Mouse (Mus musculus): ENCODE measurements around the gene Gstm2.
"Not testable (repeated sequence)": the region's sequence is repeated elsewhere in the genome, so short reads cannot be mapped to it uniquely, and the experiment has no call there.

Gene Gstm2

DNA sequence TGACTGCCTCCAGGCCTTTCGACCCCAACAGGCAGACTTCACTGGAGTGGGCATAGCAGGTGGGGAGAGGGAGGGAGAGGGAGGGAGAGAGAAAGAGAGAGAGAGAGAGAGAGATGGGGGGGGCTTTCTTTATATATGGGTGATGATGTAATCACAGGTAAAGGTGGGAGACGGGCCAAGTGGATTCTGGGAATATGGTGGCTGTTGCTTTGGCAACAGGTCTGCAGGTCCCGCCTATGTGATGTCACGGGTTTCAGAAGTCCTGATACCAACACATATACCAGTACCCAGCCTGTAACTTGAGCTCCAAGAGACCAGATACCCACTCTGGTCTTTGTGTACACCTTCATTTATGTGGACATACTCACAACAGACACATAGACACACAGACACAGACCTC is 10.3 kb upstream of the Gstm2 start:
- DNase-seq (ENCODE audit: low read depth): no peak

DNA sequence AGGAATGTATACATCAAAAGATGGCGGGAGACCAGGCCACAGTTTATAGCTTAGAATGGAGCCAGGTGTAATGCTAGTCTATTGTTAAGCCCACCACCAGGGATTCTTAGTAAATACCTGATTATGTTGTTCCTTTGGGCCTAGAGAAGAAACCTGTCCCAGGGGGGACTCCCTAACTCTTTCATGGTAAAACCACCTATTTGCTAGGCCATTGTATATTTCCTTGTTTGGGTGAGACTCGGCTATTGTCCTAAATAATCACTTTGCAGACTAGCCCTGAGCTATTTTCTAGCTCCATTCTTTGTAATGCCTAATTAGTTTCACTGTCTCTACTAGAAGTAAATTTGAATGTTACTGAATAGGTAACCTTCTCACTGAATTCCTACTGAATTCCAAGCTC is 9.7 kb upstream of the Gstm2 start:
- not testable (repeated sequence) for DNase-seq (ENCODE audit: low read depth)

DNA sequence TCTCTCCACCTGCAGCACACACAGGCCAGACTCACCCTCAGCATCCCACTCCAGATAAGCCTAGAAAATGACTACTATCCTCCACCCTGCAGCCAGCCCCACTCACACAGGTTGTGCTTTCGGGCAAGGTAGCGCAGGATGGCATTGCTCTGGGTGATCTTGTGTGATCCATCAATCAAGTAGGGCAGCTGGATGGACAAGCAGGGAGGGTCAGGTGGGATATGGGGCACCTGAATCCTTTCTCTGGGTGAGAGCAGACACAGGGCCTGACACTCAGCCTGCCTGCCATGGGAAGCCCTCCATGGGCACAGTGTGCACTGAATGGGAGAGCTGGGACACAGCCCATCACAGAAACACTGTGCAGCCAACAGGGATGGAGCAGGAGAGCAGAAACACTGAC is 1.1 kb downstream of the Gstm2 start:
- DNase-seq (ENCODE audit: low read depth): not testable (repeated sequence)

DNA sequence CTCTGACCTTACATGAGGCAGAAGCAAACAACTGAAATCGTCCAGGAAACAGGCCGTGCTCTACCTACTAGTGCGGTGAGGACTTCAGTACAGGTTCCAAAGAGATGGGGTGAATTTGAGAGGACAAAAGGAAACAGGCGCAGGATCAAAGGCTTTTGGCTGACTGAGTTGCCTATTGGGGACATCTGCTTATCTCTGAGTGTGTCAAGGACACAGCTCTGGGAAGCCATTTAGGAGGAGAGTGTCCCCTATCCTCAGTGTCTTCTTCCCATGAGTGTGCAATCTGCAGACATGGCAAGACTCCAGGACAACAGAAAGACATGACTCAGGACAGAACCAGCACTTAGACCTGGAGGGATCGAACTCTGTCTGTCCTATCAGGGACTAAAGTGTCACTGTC is 1.8 kb downstream of the Gstm2 start:
- no peak for DNase-seq (ENCODE audit: low read depth)

DNA sequence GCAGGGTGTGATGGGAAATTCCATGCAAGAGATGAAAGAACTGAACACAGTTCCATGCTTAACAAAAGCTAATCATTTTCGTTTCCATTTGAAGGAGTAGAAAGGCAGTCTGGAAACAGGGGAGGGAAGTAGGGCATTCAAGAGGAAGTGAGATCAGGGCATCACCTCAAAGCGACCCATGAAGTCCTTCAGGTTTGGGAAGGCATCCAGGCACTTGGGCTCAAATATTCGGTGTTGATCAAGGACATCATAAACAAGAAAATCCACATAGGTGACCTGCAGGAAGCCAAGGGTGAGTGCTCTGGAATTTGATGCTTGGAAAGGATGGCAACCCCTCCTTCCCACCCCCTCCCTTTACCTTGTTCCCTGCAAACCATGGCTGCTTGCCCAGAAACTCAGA is 2.5 kb downstream of the Gstm2 start:
- no peak for DNase-seq (ENCODE audit: low read depth)

DNA sequence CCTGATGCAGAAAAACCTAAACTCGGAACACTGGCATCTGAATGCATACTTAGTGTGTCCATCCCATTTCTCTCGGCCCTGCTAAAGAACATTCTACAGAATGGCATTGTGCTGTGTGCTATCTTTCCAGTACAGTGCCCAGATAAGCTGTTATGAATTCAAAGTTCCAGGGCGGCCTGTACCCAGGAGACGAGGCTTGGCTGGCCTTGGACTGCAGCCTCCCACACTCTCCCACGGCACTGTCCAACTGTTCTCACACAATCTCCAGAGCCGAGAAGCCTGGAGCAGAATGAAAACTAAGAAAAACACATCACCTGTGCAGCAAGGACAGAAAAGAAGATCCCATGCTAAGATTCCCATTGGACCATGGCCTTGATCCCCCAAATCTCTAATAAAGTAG is 3.5 kb downstream of the Gstm2 start:
- no peak for DNase-seq (ENCODE audit: low read depth)

DNA sequence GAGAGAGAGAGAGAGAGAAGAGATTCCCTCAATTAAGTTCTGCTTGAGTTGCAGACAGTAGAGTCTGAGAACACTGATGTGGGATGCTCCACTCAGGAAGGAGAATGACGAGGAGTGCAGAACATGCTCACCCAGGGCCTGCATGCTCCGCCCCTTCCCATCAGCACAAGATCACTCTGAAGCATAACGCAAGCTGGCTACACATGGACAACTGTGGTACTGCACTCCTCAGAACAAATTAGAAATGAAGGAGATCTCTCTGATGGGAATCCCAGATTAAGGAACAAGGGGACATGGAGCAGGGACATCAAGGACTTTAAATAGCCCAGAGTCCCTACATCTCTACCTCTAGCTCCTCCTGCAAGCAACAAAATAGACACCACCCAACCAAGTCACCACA is 5.0 kb downstream of the Gstm2 start:
- no peak for DNase-seq (ENCODE audit: low read depth)

DNA sequence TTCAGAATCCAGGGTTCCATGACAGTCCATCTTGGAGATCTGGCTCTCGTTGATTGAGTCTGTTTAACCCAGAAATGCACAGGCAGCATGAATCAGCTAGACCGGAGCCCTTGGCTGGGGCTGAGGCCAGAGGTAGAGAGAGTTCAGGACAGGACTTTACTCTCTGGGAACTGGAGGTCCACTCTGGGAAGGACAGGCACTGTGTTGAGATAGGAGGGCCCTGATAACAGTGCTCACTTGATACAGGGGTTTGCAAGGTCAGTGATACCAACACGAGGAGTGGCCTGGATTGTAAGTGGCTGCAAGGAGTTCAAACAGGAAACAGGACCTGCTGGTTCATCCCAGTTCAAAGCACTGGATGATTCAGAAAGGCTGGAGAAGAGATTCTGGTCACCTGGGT is 8.6 kb downstream of the Gstm2 start:
- DNase-seq (ENCODE audit: low read depth): no peak

DNA sequence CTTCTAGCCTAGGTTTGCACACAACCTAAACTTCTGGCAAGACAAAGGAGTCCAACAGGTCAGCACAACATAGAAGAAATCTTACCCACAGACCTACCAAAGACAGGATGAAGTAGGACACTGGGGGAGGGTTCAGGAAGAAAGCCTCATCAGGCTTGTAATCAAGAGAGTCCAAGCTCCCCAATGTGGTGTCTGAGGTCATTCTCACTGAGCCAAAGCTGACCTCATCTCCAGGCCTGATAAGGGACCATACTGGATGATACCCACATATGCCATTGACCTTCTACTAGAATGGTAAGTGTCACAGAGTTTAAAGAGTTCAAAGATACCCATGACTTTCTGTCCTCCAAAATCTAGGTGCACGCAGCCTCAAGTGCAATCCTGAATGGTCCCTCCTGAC is 12.0 kb downstream of the Gstm2 start:
- DNase-seq (ENCODE audit: low read depth): no peak

DNA sequence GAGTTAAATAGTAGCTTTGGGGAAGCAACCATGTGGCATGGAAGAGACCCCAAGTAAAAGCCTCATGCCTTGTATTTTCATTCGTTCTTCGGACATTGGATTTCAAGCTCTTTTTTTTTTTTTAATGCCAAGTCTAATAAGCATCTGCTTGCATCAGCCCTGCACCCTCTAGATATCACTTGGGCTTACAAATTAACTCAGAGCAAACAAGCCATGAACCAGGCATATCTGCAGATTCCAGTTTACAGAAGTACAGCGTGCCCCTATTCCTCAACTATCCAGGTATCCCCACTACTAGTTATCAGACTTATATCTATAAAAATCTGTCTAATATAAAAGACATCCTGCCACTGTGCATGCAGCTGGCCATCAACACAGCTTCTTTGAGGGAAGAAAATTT is 14.2 kb downstream of the Gstm2 start:
- no peak for DNase-seq (ENCODE audit: low read depth)

DNA sequence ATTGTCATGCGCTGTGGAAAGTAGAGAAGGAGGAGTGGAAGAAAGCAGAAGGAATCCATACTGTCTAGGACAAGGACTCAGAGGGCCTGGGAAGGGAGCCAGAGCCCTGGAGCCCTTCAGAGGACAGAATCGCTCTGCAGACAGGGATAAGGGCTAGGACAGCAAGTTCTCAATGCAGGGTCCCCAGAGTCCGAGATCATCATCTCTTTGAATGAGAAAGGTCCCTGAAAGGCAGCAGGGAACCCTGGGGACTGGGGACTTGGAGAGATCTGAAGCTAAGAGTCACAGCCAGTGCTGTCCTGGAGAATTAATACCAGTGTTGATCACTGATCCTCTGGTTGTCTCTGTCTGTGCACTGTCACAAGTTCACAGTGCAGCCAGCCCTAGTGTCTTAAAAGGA is 15.2 kb downstream of the Gstm2 start:
- not testable (repeated sequence) for DNase-seq (ENCODE audit: low read depth)

DNA sequence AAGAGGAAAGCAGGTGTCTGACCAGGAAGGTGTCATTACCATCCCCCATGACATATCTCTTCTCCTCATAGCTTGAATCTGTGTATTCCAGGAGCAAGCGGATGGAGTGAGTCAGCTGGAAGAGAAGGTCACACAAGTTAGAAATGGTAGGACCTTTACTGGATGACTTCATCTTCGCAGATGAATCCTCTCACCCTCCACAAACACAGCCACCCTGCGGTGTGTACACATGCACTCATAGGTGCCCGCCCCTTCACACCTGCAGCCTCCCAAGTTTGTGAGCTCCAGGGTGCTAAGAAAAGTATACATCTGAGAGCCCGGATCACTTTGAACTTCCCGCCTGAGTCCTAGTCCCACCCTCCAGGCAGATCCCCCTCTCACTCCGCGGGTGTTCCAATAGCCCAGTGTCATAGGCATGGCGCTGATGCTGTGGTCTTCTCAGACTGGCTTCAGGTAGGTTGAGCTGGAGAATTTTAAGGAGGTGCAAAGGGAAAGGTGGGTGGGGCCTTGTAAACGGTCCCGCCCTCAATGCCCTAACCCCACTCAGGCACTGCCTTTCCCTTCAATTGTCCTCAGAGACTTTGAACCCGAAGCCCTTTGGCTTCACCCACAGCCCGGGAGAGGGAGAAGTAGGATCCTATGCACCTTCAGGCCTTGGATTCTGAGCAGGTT is 17.4 kb downstream of the Gstm2 start, which contains the start of gene Gstm3:
Gstm3 (minus strand) TSS at position 560 of the 672 bp plus-strand sequence.
- DNase-seq (ENCODE audit: low read depth): no peak

DNA sequence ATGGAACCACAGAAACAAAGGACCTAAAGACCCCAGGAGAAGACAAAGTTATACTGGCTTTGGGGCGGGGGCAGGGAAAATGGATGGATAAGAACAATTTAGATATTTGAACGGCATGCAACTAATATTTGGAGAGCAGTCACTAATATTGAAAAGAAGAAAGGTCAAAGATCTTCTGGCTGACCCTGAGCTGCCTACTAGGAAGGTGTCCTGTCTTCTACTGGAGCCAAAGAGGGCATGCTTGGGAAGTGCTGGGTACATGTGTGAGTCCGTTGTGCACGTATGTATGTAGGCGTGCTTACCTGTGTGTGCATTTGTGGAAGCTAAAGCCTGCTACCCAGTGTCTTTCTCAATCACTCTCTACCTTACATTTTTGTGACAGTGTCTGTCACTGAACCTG is 19.6 kb downstream of the Gstm2 start:
- no peak for DNase-seq (ENCODE audit: low read depth)

DNA sequence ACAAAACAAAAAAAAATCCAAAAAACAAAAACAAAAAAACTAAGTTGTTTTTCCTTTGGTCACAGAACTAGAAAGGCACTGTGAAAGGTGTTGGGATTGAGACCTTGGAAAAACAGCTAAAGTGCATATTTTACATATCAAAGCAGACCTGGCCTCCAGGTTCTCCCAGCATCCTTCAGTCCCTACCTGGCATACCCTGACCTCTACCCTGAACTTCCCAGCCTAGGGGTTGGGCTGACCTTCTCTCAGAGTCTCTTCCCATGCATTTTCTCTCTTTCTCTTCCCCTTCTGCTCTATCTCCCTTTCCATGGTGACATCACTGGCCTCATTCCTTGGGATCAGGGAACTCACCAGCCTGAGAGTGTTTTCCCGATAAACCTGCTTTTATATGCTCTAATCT is 20.7 kb downstream of the Gstm2 start:
- DNase-seq (ENCODE audit: low read depth): no peak

DNA sequence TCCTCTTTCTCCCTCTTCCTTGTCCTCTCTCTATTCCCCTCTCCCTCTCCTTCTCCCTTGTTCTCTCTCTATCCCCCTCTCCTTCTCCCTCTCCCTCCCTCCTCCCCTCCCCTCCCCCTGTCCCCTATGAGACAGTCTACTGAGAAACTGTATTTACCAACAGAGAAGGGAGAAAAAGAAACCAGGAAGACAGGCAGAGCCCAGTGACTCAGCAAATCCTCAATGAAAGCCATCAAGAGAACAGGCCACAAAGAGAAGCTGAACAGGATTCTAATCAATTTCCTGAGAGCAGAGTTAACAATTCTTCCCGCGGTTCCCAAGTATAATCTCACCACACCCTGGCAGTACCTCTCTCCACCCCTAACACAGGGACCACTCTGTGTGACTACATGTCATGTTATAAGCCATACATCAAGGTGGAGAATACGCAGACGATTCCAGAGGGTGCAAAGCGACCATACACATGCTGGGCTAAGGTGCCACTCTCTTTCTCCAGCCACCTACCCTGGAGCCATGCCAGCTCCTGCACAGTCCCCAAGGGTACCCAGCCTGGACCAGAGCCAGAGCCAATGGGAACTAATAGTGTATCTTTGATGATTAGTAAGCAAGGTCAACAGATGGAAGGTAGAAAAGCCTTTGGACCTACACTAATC is 21.5 kb downstream of the Gstm2 start:
- DNase-seq (ENCODE audit: low read depth): no peak

DNA sequence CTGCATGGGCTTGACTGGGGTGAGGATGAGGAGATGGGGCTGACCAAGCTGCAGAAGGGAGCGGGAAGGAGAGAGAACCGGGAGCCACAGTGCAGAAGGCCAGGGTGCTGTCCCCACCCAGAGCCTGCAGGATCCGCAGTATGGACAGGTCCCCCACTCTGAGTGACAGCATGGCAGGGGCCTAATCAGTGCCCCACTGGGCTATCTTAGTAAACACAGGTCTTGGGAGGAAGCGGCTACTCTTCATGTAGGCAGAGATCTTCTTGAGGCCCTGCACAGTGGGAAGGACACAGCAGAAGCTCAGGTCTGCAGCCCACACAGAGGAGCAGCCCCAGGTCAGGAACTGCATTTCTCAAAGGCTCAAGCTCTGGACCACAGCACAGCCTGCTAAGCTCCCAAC is 22.2 kb downstream of the Gstm2 start:
- DNase-seq (ENCODE audit: low read depth): no peak

DNA sequence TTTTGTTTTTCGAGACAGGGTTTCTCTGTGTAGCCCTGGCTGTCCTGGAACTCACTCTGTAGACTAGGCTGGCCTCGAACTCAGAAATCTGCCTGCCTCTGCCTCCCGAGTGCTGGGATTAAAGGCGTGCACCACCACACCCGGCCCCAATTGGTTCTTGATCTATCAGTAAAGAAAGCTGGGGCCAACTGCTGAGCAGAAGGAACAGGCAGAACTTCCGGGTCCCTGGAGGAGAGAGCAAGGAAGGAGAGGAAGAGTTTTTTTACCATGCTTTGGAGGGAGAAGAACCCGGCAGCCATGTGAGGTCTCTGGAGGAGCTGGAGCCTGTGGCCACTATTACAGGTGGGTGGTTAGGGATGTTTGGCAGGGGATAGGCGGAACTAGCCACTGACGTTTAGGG is 31.0 kb downstream of the Gstm2 start:
- not testable (repeated sequence) for DNase-seq (ENCODE audit: low read depth)

DNA sequence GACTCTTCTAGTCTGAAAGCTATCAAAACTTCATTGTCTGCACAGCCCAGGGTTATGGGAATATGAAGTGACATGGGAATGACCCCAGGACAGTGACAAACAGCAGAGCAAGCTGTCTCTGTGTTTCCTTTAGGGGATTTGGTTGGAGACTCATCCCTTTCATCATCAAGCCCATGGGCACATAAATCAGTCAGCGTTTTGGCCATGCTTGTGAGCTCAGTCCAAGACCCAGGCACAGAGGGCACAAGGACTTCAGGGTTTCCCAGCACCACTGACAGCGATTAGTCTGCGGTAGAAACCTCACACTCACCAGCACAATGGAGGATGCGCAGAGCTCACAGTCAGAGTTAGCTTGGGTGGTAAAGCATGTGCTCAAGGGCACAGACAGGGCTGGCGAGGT is 32.3 kb downstream of the Gstm2 start:
- DNase-seq (ENCODE audit: low read depth): no peak

DNA sequence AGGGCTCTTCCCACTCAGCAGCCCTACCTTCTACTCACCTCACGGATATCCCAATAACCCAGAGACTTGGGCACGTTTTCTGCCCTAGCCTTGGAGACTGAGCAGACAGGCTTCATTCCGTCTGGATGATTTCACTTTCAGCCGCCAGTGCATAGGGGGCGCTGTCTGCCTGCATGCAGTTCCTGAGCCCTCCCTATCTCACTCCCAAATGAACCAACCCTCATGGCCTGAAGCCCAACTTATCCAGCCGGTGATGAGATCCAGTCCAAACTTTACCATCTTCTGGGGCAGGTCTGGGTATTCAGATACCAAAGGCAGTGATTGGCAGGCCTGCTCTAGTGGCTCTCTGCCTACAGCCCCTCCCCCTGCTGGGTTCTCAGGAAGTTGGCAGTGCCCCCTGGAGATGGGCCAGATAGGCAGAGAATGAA is 32.9 kb downstream of the Gstm2 start:
- no peak for DNase-seq (ENCODE audit: low read depth)

DNA sequence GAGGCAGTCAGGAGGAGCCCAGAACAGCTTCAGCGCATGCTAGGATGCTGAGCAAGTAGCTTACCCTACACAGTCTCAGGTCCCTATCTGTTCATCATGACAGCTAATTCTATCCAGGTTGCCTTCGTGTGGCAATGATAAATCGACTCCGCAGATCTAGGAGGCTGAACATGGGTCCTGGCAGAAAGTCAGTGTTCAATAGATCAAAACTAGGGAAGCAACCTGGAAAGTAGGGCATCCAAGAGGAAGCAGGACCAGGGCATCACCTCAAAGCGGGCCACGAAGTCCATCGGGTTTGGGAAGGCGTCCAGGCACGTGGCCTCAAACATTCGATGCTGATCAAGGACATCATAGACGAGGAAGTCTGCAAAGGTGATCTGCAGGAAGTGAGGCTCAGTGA is 35.7 kb downstream of the Gstm2 start:
- no peak for DNase-seq (ENCODE audit: low read depth)

DNA sequence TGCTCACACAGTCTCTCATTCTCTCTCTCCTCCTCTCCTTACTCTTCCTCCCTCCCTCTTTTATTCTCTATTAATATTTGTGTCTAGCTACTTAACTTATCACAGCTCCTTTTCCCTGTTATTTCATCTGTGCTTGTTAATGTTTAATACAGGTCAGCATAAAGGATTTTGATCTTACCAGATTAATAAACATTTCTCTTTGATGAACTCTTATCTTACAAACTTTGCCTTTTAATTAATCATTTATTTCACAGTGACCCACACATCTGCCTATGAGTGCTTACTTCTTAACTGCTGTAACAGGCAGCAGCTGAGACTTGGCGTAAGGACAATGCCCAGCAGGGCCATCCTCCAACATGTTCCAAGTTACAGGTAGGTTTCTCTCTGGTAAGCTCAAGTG is 36.8 kb downstream of the Gstm2 start:
- not testable (repeated sequence) for DNase-seq (ENCODE audit: low read depth)

DNA sequence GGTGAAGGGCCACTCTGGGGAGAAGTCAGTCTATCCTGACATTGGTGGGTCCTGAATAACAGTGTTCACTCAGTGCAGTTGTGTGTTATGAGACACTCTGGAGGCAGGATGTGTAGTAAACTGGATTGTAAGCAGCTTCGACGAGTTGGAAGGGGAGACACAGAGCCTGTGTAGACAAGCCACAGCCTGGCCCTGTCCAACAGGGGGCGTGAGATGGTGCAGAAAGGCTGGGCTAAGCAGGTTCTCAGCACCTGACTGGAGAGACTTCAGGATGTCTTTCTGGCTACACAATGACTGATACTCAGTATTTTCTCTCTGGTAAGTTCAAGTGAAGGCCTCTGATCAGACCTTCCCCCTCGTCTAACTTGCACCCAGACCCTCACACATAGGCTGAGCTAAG is 40.5 kb downstream of the Gstm2 start:
- no peak for DNase-seq (ENCODE audit: low read depth)

DNA sequence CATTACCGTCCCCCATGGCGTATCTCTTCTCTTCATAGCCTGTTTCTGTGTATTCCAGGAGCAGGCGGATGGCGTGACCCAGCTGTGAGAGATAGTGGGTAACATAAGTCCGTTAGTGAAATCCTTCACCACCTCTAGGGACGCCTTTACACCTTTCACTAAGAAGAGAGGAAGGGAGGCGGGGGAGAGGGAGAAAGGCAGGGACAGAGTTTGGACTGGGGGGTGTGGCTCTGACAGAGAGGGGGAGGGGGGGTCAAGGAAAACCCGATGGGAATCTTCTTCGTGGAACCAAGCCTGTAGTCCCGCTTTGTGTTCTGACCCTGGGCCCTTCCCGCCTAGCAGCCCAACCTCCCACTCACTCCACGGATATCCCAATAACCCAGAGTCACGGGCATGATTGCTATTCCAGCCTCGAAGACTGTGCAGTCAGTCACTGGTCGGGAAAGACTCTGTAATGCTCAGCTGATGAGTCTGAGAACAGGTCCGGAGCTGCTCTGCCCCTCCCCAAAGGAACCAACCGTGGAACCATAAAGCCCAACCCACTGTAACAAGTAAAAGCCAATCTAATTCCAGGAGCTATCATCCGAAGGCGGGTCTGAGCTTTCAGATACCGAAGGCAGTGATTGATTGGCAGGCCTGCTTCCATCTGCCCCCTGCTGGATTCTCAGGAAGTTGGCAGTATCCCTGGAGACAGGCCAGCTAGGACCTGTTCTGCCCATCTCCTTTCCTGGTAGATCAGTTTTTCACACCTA is 42.8 kb downstream of the Gstm2 start, which contains the start of gene Gstm6:
Gstm6 (minus strand) TSS at position 511 of the 752 bp plus-strand sequence.
- DNase-seq (ENCODE audit: low read depth): no peak
